Mouse (Mus musculus): ENCODE data around the gene Ankrd23. TPM values are rescaled to one million over a fixed set of nuclear protein-coding genes. Genes with fewer than 3 reads are reported as not detected.
A peak's percentile ranks its signal among the peaks of the same experiment; 100 is the strongest.
"Not testable (repeated sequence)": the region's sequence is repeated elsewhere in the genome, so short reads cannot be mapped to it uniquely, and the experiment has no call there.

Ankrd23 gene
- polyA plus RNA-seq (2014; fragmentation: Nextera tagmentation; extraction: Ambion mirVana): 16.8 and 19.4 TPM in 2 replicates

DNA sequence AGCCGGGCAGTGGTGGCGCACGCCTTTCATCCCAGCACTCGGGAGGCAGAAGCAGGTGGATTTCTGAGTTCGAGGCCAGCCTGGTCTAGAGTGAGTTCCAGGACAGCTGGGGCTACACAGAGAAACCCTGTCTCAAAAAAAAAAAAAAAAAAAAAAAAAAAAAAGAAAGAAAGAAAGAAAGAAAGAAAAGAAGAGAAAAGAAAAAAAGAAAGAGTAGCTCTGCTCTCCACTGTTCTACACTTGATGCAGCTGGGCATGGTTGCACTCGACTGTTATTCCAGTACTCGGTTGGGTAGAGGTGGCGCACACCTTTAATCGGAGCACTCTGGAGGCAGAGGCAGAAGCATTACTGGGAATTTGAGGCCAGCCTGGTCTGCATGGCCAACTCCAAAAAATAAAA lies at the start of gene Ankrd23:
Gene Ankrd23, minus strand, starts transcription at position 101 of the 400 bp plus-strand sequence.
- not testable (repeated sequence) for ATAC-seq (ENCODE audit: insufficient number of reproducible peaks, insufficient read depth, low FRiP score, low read depth); H3K9me3 ChIP-seq (ENCODE audit: control insufficient read depth, low read depth, low read length)
- 93% methylated on average over 9 of the region's 9 CpGs for WGBS

DNA sequence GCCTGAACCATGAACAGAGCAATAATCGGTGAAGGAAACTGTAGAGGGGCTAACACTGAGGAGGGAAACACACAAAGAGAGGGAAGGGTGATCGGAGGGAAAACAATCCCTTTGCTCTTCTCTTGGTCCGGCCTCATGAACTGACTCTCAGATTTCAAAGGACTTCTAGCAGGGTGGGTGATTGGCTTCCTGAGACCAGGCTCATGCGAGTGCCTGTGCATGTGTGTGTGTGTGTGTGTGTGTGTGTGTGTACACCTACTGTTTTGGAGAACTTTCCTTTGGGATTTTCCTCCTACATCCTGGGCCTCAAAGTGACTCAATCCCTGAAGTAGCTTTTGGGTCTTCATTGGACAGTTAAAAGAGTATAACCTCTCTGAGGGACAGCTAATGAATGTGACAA lies 49.6 kb upstream of the Ankrd23 start:
- Histone ChIP-seq H3K27me3 (ENCODE audit: control insufficient read depth, insufficient read depth, low read length) (no peaks in the 10 kb centered on the region), H3K4me1 (ENCODE audit: control insufficient read depth, insufficient read depth, low read length) (peaks cover 32% of the 10 kb centered on the region), H3K4me2 (replicated peaks; ENCODE audit: low read depth, low read length) (no peak overlapping the region), H3K27ac (ENCODE audit: low read length) (no peak overlapping the region), H3K9ac (replicated peaks; ENCODE audit: low read depth, low read length) (no peak overlapping the region), H3K36me3 (ENCODE audit: control insufficient read depth, insufficient read depth, low read length) (no peaks in the 10 kb centered on the region), H3K9me3 (ENCODE audit: control insufficient read depth, low read depth, low read length) (no peaks in the 10 kb centered on the region), H3K4me3 (ENCODE audit: low read depth, low read length) (no peak overlapping the region)
- WGBS: 34% methylated on average over 4 of the region's 4 CpGs
- no peak for ATAC-seq (ENCODE audit: insufficient number of reproducible peaks, insufficient read depth, low FRiP score, low read depth)

More for the DNA sequence above, at the start of gene Ankrd23:
- not testable (repeated sequence) for H3K4me2 ChIP-seq (replicated peaks; ENCODE audit: low read depth, low read length); H3K27me3 ChIP-seq (ENCODE audit: control insufficient read depth, insufficient read depth, low read length); H3K27ac ChIP-seq (ENCODE audit: low read length); H3K9ac ChIP-seq (replicated peaks; ENCODE audit: low read depth, low read length); H3K4me3 ChIP-seq (ENCODE audit: low read depth, low read length); H3K4me1 ChIP-seq (ENCODE audit: control insufficient read depth, insufficient read depth, low read length)
- peaks cover 27% of the 10 kb centered on the region for H3K36me3 ChIP-seq (ENCODE audit: control insufficient read depth, insufficient read depth, low read length)

DNA sequence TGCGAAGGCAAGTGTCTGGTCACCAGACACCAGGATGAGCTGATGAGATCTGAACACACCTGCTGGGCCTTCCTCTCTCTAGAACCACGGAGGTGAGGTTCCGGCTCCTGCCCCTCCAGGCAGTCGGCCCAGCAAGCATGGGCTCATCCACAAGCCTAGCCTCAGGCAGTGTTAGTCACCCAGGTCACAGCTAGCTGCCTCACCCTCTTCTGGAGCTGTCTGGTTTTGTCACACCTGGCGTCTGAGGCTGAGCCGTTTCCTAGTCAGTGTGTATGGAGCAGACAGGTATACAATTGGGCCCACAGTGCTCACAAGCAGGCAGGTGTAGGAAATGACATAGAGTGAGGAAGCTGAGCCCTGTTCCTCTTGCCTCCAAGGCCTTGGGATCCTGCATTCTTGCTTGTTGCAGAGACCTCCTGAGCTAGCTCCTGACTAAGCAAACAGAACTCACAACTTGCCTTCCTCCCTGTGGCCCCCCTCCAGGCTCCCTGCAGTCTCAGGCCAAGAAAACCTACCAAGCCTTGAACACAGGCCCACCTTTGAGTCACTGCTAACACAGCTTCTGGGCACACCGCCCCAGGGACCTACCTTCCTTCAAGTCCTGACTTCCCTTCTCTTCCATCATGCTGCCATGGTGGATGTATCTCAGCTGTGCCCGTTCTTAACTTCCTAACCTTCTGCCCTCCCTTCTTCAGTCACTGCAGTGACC lies 46.9 kb upstream of the Ankrd23 start:
- H3K9me3 ChIP-seq (ENCODE audit: control insufficient read depth, low read depth, low read length): no peaks in the 10 kb centered on the region
- no peak overlapping the region for H3K27ac ChIP-seq (ENCODE audit: low read length)
- WGBS: 71% methylated on average over 8 of the region's 8 CpGs

DNA sequence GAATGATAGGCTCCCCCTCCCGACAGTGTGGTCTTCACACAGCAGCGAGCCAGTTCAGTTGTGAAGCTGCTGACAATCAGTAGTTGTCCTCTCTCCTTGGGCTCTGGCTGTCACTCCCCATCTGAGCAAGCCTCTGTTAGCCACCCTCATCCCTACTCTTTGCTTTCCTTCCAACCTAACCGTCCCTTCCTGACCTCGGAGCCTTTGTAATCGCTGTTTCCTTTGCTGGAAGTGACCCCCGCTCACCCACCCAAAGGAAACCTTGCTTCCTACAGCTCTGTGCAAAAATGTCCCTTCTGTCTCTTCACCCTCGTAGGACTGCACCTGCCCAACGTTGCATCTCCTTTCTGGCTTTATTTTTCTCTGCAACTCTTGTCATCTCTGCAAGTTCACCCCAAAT lies 45.5 kb upstream of the Ankrd23 start:
- Histone ChIP-seq H3K36me3 (ENCODE audit: control insufficient read depth, insufficient read depth, low read length) (no peaks in the 10 kb centered on the region), H3K4me3 (ENCODE audit: low read depth, low read length) (no peak overlapping the region), H3K27me3 (ENCODE audit: control insufficient read depth, insufficient read depth, low read length) (no peaks in the 10 kb centered on the region), H3K4me2 (replicated peaks; ENCODE audit: low read depth, low read length) (no peak overlapping the region), H3K9ac (replicated peaks; ENCODE audit: low read depth, low read length) (no peak overlapping the region), H3K27ac (ENCODE audit: low read length) (no peak overlapping the region), H3K9me3 (ENCODE audit: control insufficient read depth, low read depth, low read length) (no peaks in the 10 kb centered on the region), H3K4me1 (ENCODE audit: control insufficient read depth, insufficient read depth, low read length) (peaks cover 20% of the 10 kb centered on the region)
- ATAC-seq (ENCODE audit: insufficient number of reproducible peaks, insufficient read depth, low FRiP score, low read depth): no peak
- 74% methylated on average over 8 of the region's 8 CpGs for WGBS

More for the DNA sequence above, 46.9 kb upstream of the Ankrd23 start:
- H3K4me3 ChIP-seq (ENCODE audit: low read depth, low read length): no peak overlapping the region
- H3K4me2 ChIP-seq (replicated peaks; ENCODE audit: low read depth, low read length): no peak overlapping the region
- peaks cover 30% of the 10 kb centered on the region for H3K4me1 ChIP-seq (ENCODE audit: control insufficient read depth, insufficient read depth, low read length)
- no peak for ATAC-seq (ENCODE audit: insufficient number of reproducible peaks, insufficient read depth, low FRiP score, low read depth)
- no peaks in the 10 kb centered on the region for H3K27me3 ChIP-seq (ENCODE audit: control insufficient read depth, insufficient read depth, low read length)
- no peak overlapping the region for H3K9ac ChIP-seq (replicated peaks; ENCODE audit: low read depth, low read length)
- H3K36me3 ChIP-seq (ENCODE audit: control insufficient read depth, insufficient read depth, low read length): no peaks in the 10 kb centered on the region

DNA sequence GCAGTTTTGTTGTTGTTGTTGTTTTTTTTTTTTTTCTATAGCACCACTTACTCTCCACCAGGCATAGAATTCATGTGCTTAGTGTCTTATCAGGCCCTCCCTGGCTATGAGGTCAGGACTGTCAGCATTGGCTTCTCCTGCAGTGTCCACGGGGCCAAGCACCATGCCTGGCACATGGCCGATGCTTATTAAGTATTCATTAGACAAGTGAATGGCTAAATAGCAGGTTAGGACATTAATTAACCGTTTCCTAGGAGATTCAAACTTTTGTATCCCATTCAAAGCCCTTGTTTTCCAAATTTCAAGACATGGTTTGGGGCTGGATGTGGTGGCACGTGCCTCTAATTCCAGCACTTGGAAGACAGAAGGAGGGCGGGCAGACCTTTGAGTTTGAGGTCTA lies 44.6 kb upstream of the Ankrd23 start:
- Histone ChIP-seq H3K9me3 (ENCODE audit: control insufficient read depth, low read depth, low read length) (no peaks in the 10 kb centered on the region), H3K9ac (replicated peaks; ENCODE audit: low read depth, low read length) (no peak overlapping the region), H3K36me3 (ENCODE audit: control insufficient read depth, insufficient read depth, low read length) (no peaks in the 10 kb centered on the region), H3K4me2 (replicated peaks; ENCODE audit: low read depth, low read length) (no peak overlapping the region), H3K27ac (ENCODE audit: low read length) (peak overlapping the region; percentile 94; the same call in 1 of the 2 replicates), H3K4me1 (ENCODE audit: control insufficient read depth, insufficient read depth, low read length) (peaks cover 25% of the 10 kb centered on the region), H3K27me3 (ENCODE audit: control insufficient read depth, insufficient read depth, low read length) (no peaks in the 10 kb centered on the region), H3K4me3 (ENCODE audit: low read depth, low read length) (no peak overlapping the region)
- WGBS: 83% methylated on average over 5 of the region's 5 CpGs
- ATAC-seq (ENCODE audit: insufficient number of reproducible peaks, insufficient read depth, low FRiP score, low read depth): no peak

DNA sequence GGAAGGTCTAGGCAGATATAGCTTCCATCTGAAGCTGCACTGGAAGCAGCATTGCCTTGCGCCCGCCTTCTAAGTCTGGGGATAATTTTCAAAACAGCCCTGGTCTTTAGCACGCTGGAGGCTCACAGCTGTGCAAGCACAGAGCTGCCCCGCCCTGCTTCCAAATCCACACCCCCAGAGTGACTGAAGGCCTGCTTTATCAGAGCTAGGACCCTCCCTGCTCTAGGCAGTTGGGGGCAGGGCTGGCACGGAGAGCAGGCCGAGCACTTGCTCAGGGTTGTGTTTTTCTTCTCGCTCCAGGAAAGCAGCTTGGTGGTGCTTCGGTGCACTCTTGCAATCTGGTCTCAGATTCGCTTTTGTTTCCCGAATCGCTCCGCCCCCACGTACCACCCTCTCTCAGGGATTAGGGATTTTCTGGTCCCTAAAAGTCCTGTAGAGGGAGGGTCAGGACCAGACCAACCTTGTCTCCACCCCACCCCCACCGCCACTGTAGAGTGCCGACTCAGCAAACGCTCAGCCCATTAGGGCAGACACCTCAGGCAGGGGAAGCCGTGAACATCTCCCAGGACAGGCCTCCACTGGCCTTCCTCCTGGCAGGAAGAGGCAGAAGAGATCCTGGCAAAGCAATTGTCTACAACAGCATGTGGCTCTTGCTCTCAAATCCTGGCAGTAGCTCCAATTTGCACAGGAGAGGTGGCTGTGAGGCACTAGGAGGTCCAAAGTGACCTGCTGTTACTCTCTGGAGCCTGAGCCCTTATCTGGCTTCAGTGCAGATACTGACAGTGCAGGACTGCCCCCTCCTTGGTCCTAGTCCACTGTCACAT lies 43.9 kb upstream of the Ankrd23 start:
- Histone ChIP-seq H3K9ac (replicated peaks; ENCODE audit: low read depth, low read length) (no peak overlapping the region; the same call in 1 of the 2 replicates), H3K27me3 (ENCODE audit: control insufficient read depth, insufficient read depth, low read length) (no peaks in the 10 kb centered on the region), H3K4me3 (ENCODE audit: low read depth, low read length) (no peak overlapping the region), H3K36me3 (ENCODE audit: control insufficient read depth, insufficient read depth, low read length) (no peaks in the 10 kb centered on the region), H3K4me2 (replicated peaks; ENCODE audit: low read depth, low read length) (peak overlapping the region; percentile 37), H3K9me3 (ENCODE audit: control insufficient read depth, low read depth, low read length) (no peaks in the 10 kb centered on the region), H3K27ac (ENCODE audit: low read length) (peak overlapping the region; percentile 94), H3K4me1 (ENCODE audit: control insufficient read depth, insufficient read depth, low read length) (peaks cover 30% of the 10 kb centered on the region)
- WGBS: 2% methylated on average over 17 of the region's 17 CpGs
- peak; percentile 93 for ATAC-seq (ENCODE audit: insufficient number of reproducible peaks, insufficient read depth, low FRiP score, low read depth)

DNA sequence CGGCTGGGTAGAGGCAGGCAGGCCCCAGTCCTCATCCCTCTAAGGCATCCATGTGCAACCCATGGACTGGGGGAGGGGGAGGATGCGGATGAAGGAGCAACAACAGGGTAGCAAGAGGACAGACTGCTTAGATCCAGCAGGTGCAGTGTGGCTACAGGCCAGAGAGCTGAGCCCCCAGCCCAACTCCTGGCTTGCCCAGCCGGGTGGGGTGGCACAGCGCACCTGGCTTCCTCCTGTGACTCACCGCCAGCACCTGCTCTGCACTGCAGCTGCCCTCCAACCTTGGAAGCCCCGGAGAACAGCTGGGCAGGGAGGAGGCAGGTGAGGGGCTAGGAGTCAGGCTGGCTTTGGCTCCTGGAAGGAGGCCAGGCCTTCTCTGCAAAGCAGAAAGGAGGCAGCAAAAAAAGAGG lies 43.3 kb upstream of the Ankrd23 start:
- H3K9ac ChIP-seq (replicated peaks; ENCODE audit: low read depth, low read length): no peak overlapping the region; the same call in 1 of the 2 replicates
- no peak overlapping the region for H3K4me3 ChIP-seq (ENCODE audit: low read depth, low read length)
- H3K4me1 ChIP-seq (ENCODE audit: control insufficient read depth, insufficient read depth, low read length): peaks cover 32% of the 10 kb centered on the region
- 22% methylated on average over 6 of the region's 6 CpGs for WGBS
- no peaks in the 10 kb centered on the region for H3K9me3 ChIP-seq (ENCODE audit: control insufficient read depth, low read depth, low read length)
- H3K4me2 ChIP-seq (replicated peaks; ENCODE audit: low read depth, low read length): peak overlapping the region; percentile 37
- ATAC-seq (ENCODE audit: insufficient number of reproducible peaks, insufficient read depth, low FRiP score, low read depth): peak; percentile 73
- peak overlapping the region; percentile 94 for H3K27ac ChIP-seq (ENCODE audit: low read length)
- H3K27me3 ChIP-seq (ENCODE audit: control insufficient read depth, insufficient read depth, low read length): no peaks in the 10 kb centered on the region
- H3K36me3 ChIP-seq (ENCODE audit: control insufficient read depth, insufficient read depth, low read length): no peaks in the 10 kb centered on the region

DNA sequence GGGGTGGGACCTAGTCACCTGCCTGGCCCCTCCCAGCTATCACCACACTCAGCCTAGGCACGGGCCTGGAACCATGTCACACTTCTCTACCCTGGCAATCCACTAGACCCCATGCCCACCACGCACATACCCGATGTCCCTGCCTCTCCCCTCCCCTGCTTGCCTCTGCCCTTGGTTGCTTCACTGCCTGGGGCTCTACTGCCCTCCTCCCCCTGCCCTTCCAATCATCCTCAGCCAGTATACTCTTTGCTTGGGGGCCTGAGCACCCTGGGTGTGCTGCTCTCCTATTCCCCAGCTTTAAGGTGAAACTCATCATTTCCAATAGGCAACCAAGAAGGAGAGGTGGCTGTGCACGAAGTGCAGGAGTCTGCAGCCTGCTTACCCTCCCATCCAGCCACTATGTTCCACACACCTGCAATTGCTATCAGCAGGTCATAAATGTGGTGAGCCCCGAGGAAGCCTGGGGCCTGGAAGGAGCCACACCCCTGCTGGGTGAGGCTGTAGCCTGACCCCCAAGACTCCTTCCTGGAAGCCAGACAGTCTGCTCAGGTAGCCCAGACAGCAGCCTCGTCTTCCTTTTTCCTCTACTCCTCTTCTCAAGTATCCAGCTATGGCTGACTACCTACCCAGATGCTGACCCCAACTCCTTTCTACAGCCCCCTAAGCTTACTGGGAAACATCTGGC lies 40.5 kb upstream of the Ankrd23 start:
- no peak overlapping the region for H3K4me2 ChIP-seq (replicated peaks; ENCODE audit: low read depth, low read length)

More for the DNA sequence above, 40.5 kb upstream of the Ankrd23 start:
- Histone ChIP-seq H3K4me1 (ENCODE audit: control insufficient read depth, insufficient read depth, low read length) (peaks cover 54% of the 10 kb centered on the region), H3K27me3 (ENCODE audit: control insufficient read depth, insufficient read depth, low read length) (no peaks in the 10 kb centered on the region), H3K9ac (replicated peaks; ENCODE audit: low read depth, low read length) (no peak overlapping the region), H3K9me3 (ENCODE audit: control insufficient read depth, low read depth, low read length) (no peaks in the 10 kb centered on the region), H3K36me3 (ENCODE audit: control insufficient read depth, insufficient read depth, low read length) (no peaks in the 10 kb centered on the region), H3K27ac (ENCODE audit: low read length) (no peak overlapping the region), H3K4me3 (ENCODE audit: low read depth, low read length) (no peak overlapping the region)
- ATAC-seq (ENCODE audit: insufficient number of reproducible peaks, insufficient read depth, low FRiP score, low read depth): no peak
- 60% methylated on average over 6 of the region's 6 CpGs for WGBS

Data from stomach, embryonic 14.5 days (tissue).